Mouse (Mus musculus) kidney, embryonic 16.5 days (tissue): ENCODE measurements around the gene Rnf43. TPM values are rescaled to one million over a fixed set of nuclear protein-coding genes. Genes with fewer than 3 reads are reported as not detected.

ENCODE experiments used
- ATAC-seq: fragments of 200-750 bp; cut with Nextera tagmentation; 2 replicates; pipeline ENCODE4 v1.8.0; 2017; ENCODE audit warnings: moderate TSS enrichment; ENCODE audit not compliant: low FRiP score, low TSS enrichment
- H3K27ac ChIP-seq: fragments of 300-500 bp; sonication (generic); 2 replicates; pipeline ENCODE4 v1.5.1; 2014; ENCODE audit warnings: low read length
- H3K27me3 ChIP-seq: fragments of 300-500 bp; sonication (generic); 2 replicates; pipeline ENCODE4 v1.6.1; 2014; ENCODE audit warnings: low read length, control low read depth, mixed read lengths; ENCODE audit not compliant: insufficient read depth
- H3K36me3 ChIP-seq: fragments of 300-500 bp; sonication (generic); 2 replicates; pipeline ENCODE4 v1.6.1; 2014; ENCODE audit warnings: low read length, control low read depth, mixed read lengths; ENCODE audit not compliant: insufficient read depth
- H3K4me1 ChIP-seq: fragments of 300-500 bp; sonication (generic); 2 replicates; pipeline ENCODE4 v1.6.1; 2014; ENCODE audit warnings: low read length, control low read depth, mixed read lengths; ENCODE audit not compliant: insufficient read depth
- H3K4me2 ChIP-seq: fragments of 300-500 bp; sonication (generic); replicated peaks from 2 replicates; pipeline ENCODE4 v1.6.1; 2014; ENCODE audit warnings: low read depth, low read length
- H3K4me3 ChIP-seq: fragments of 300-500 bp; sonication (generic); 2 replicates; pipeline ENCODE4 v1.5.1; 2014; ENCODE audit warnings: mild to moderate bottlenecking, low read length
- H3K9ac ChIP-seq: fragments of 300-500 bp; sonication (generic); replicated peaks from 2 replicates; pipeline ENCODE4 v1.6.1; 2014; ENCODE audit warnings: low read length
- H3K9me3 ChIP-seq: fragments of 300-500 bp; sonication (generic); 2 replicates; pipeline ENCODE4 v1.6.1; 2016; ENCODE audit warnings: low read length, control low read depth
- WGBS: fragments of 180-500 bp; shearing (Covaris S2); extraction: QIAGEN DNeasy Blood & Tissue Kit; methylation state at CpG from one replicate; pipeline ENCODE4 v1.1.7; 2014; 5-methylcytosine and 5-hydroxymethylcytosine counted together
- polyA plus RNA-seq: library from polyadenylated mRNA; unstranded; fragments of >200 nt; fragmentation: Nextera tagmentation; extraction: Ambion mirVana; gene quantifications from 2 replicates; pipeline ENCODE4 v1.2.1, GENCODE M21; 2015

Rnf43 gene
- polyA plus RNA-seq, 1 experiment from 2014 or later = 7.2 TPM

GRCm38 (mm10) chr11:87722168-87722567 lies 59.6 kb downstream of the Rnf43 start:
- Histone ChIP-seq H3K4me1 (peaks cover 17% of the 10 kb centered on the region), H3K4me3 (no peak overlapping the region), H3K9ac (no peak overlapping the region), H3K27ac (no peak overlapping the region), H3K9me3 (no peaks in the 10 kb centered on the region), H3K4me2 (no peak overlapping the region), H3K27me3 (no peaks in the 10 kb centered on the region), H3K36me3 (peaks cover 7% of the 10 kb centered on the region; the same call in 1 of the 2 replicates)
- no peak for ATAC-seq
- WGBS = 86% methylated on average over 3 of the region's 3 CpGs

- Histone ChIP-seq H3K27ac (no peak overlapping the region), H3K36me3 (peaks cover 7% of the 10 kb centered on the region; the same call in 1 of the 2 replicates), H3K27me3 (no peaks in the 10 kb centered on the region), H3K9ac (no peak overlapping the region), H3K4me1 (peaks cover 17% of the 10 kb centered on the region), H3K4me2 (no peak overlapping the region), H3K9me3 (no peaks in the 10 kb centered on the region), H3K4me3 (no peak overlapping the region)
- 84% methylated on average over 4 of the region's 4 CpGs for WGBS
- ATAC-seq = no peak
Measured at GRCm38 (mm10) chr11:87722891-87723290, 60.4 kb downstream of the Rnf43 start.

GRCm38 (mm10) chr11:87725515-87725914 lies 63.0 kb downstream of the Rnf43 start:
- Histone ChIP-seq H3K4me3 (no peak overlapping the region), H3K27ac (peak overlapping the region; percentile 72), H3K4me2 (no peak overlapping the region), H3K27me3 (no peaks in the 10 kb centered on the region), H3K4me1 (peaks cover 17% of the 10 kb centered on the region), H3K9me3 (no peaks in the 10 kb centered on the region), H3K36me3 (no peaks in the 10 kb centered on the region), H3K9ac (no peak overlapping the region; the same call in 1 of the 2 replicates)
- no peak; the same call in 1 of the 2 replicates for ATAC-seq

- Histone ChIP-seq H3K4me1 (peaks cover 17% of the 10 kb centered on the region), H3K4me2 (no peak overlapping the region), H3K27me3 (no peaks in the 10 kb centered on the region), H3K4me3 (no peak overlapping the region), H3K36me3 (no peaks in the 10 kb centered on the region), H3K27ac (peak overlapping the region; percentile 72), H3K9me3 (no peaks in the 10 kb centered on the region), H3K9ac (peak overlapping the region; percentile 35)
- 14% methylated on average over 6 of the region's 6 CpGs for WGBS
- ATAC-seq = peak; percentile 87
Measured at GRCm38 (mm10) chr11:87725964-87726562, 63.5 kb downstream of the Rnf43 start.

GRCm38 (mm10) chr11:87727021-87727420 lies 64.5 kb downstream of the Rnf43 start:
- Histone ChIP-seq H3K27me3 (no peaks in the 10 kb centered on the region), H3K27ac (no peak overlapping the region), H3K4me1 (peaks cover 17% of the 10 kb centered on the region), H3K4me2 (no peak overlapping the region), H3K9ac (no peak overlapping the region), H3K9me3 (no peaks in the 10 kb centered on the region), H3K4me3 (no peak overlapping the region), H3K36me3 (no peaks in the 10 kb centered on the region)
- ATAC-seq = no peak
- WGBS = 74% methylated on average over 11 of the region's 11 CpGs

- no peak overlapping the region for H3K9ac ChIP-seq
- no peaks in the 10 kb centered on the region for H3K36me3 ChIP-seq
- peaks cover 17% of the 10 kb centered on the region for H3K4me1 ChIP-seq
- WGBS = 68% methylated on average over 4 of the region's 4 CpGs
- no peaks in the 10 kb centered on the region for H3K9me3 ChIP-seq
- H3K4me3 ChIP-seq = no peak overlapping the region
- H3K27me3 ChIP-seq = no peaks in the 10 kb centered on the region
- no peak overlapping the region for H3K4me2 ChIP-seq
- no peak overlapping the region for H3K27ac ChIP-seq
- no peak for ATAC-seq
Measured at GRCm38 (mm10) chr11:87727471-87727870, 64.9 kb downstream of the Rnf43 start.

- no peak overlapping the region for H3K4me2 ChIP-seq
- H3K4me1 ChIP-seq = peaks cover 21% of the 10 kb centered on the region
- WGBS = 39% methylated on average over 18 of the region's 18 CpGs
- no peaks in the 10 kb centered on the region for H3K27me3 ChIP-seq
- no peak overlapping the region for H3K9ac ChIP-seq
- ATAC-seq = no peak
- H3K4me3 ChIP-seq = no peak overlapping the region
- H3K36me3 ChIP-seq = no peaks in the 10 kb centered on the region
- no peaks in the 10 kb centered on the region for H3K9me3 ChIP-seq
- no peak overlapping the region for H3K27ac ChIP-seq
Measured at GRCm38 (mm10) chr11:87728850-87729592, 66.5 kb downstream of the Rnf43 start.

- Histone ChIP-seq H3K36me3 (no peaks in the 10 kb centered on the region), H3K4me1 (peaks cover 25% of the 10 kb centered on the region), H3K27me3 (no peaks in the 10 kb centered on the region), H3K27ac (no peak overlapping the region), H3K9me3 (no peaks in the 10 kb centered on the region), H3K4me3 (no peak overlapping the region), H3K4me2 (no peak overlapping the region), H3K9ac (no peak overlapping the region)
- ATAC-seq = no peak
- 83% methylated on average over 13 of the region's 13 CpGs for WGBS
Measured at GRCm38 (mm10) chr11:87729593-87730185, 67.2 kb downstream of the Rnf43 start.

GRCm38 (mm10) chr11:87730652-87731310 lies 68.3 kb downstream of the Rnf43 start:
- WGBS = 85% methylated on average over 10 of the region's 10 CpGs
- no peaks in the 10 kb centered on the region for H3K36me3 ChIP-seq
- ATAC-seq = no peak
- H3K27me3 ChIP-seq = no peaks in the 10 kb centered on the region
- no peaks in the 10 kb centered on the region for H3K9me3 ChIP-seq
- H3K4me2 ChIP-seq = no peak overlapping the region
- H3K9ac ChIP-seq = no peak overlapping the region
- H3K27ac ChIP-seq = no peak overlapping the region
- no peak overlapping the region for H3K4me3 ChIP-seq
- H3K4me1 ChIP-seq = peaks cover 15% of the 10 kb centered on the region
